Mouse (Mus musculus) cerebellum, adult 11-12 months (tissue): ENCODE results near the gene Smad1.

ENCODE experiments used
- DNase-seq: peaks from one replicate; pipeline ENCODE4 v3.0.0; 2022

Smad1 gene

GRCm38 (mm10) chr8:79381771-79382170 is 17.5 kb downstream of the Smad1 start:
- no peak for DNase-seq

- no peak for DNase-seq
These were observed 18.9 kb downstream of the Smad1 start for GRCm38 (mm10) chr8:79380386-79380785.

- DNase-seq: no peak
These were observed 19.3 kb downstream of the Smad1 start for GRCm38 (mm10) chr8:79379971-79380370.

DNA sequence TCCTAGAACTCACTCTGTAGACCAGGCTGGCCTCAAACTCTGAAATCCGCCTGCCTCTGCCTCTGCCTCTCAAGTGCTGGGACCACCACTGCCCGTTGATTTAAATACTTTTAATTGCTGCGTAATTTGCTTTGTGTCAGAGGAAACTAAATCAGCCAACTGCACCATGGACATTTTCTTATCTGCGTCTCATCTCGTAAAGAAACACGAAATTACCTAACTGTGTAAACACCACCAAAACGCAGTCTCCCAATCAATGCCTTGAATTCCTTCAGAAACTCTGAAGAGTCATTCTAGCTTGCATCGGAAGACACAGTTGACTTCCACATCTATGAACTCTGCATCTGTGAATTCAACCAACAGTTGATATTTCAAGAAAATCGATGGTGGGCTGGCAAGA is 22.7 kb downstream of the Smad1 start:
- no peak for DNase-seq

- DNase-seq: no peak
These were observed 23.6 kb downstream of the Smad1 start for GRCm38 (mm10) chr8:79375775-79376123.

DNA sequence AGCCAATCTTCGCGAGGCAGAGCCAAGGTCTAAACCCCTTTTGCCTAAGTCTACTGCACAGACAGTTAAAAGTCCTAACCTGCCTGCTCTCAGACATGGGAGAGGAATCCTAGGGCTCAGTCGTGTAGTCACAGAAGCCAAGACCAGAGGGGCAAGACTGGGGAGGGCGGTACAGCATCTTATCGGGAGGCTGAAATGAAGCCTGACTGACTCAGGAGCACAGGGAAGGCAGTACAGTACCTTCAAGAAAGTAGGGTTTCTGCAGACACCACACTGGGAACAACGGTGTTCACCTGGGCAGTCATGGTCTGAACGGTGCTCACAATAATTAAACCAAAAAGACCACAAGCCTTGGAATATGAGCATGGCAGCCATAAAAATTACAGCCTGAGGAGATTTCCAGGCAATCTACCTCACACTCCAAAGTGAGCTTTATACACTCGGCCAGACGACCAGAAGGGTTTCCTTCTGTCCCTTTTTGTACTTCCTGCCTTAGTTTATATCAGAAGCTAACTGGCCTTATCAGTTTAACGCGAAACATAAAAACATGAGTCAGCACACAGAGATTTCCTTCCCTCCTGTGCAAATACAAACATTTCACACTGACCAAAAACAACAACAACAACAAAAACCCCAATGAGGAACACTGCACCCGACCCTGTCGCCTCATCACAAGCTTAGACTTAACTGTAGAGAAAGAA is 24.1 kb downstream of the Smad1 start:
- DNase-seq: no peak

DNA sequence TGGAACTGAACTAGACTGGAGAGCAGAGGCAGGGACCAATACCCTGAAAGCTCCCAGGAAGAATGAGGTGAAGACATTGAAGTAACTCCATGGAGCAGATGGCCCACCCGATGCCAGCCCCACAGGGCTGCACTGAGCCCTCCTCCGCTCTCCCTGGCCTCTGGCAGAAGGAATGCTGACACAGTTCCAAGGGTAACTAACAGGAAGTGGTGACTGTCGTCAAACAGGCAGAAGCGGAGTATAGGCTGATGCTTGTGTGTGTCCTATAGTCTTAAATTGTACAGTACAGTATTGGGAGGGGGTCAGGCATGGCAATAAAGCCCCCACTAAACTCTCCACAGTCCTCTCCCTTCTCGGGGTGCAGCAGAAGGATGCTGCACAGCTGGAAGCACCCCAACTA is 24.9 kb downstream of the Smad1 start:
- peak; percentile 40 for DNase-seq

GRCm38 (mm10) chr8:79373563-79373962 is 25.8 kb downstream of the Smad1 start:
- peak; percentile 42 for DNase-seq

DNA sequence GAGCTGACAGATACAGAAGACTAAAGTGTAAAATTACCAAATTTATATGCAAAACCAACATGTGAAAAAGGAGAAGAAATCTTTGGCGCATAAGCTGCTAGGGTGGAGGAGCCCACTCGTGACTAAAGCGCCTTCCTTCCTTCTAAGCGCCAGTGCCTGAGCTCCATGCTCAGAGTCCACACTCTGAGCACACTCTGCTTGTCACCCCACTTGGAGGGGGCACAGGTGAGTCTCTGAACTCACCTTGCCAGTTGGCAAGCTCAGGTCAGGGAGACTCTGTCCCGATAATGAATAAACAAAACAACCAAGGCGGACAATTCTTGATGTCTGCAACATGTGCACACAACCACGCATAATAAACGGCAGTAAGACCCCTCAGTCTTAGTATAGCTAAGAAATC is 26.4 kb downstream of the Smad1 start:
- DNase-seq: no peak

DNA sequence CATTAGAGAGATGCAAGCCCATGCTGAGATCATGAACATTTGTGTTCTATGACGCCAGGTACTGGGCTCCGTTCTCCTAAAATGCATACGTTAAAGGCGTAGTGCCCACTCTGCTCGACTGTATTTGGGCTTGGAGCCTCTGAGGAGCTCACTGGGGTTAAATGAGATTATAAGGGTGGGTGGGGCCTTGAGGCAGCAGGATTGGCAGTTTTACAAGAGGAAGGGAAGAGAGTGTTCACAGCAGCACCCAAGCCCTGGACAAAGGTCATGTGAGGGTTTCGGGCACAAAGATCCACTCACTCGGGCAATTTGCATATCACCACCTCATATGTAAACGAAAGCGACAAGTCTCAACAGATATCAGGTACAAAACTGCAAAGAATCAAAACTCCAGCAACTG is 26.8 kb downstream of the Smad1 start:
- DNase-seq: no peak

GRCm38 (mm10) chr8:79372084-79372483 is 27.2 kb downstream of the Smad1 start:
- DNase-seq: no peak

GRCm38 (mm10) chr8:79370646-79371290 is 28.6 kb downstream of the Smad1 start:
- no peak for DNase-seq

GRCm38 (mm10) chr8:79369163-79369562 is 30.2 kb downstream of the Smad1 start:
- no peak for DNase-seq

DNA sequence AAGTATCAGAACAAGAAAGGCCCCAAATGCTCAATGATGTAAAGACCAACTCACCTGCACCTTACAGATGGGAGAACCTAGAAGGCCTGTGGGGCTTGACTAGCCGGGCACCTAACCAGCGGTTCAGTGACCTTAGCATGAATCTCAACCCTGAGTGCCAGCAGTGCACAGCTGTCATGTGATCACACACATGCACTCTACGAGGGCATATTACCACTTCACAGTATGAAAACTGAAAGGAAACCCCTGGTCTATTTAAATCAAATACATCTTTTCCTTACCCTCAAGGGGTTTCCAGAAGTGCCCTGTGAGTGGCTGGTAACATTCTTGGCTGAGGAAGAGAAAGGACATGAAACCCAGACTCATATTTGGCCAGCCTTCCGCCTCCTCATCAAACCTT is 31.4 kb downstream of the Smad1 start:
- DNase-seq: no peak

GRCm38 (mm10) chr8:79367350-79367749 is 32.0 kb downstream of the Smad1 start:
- no peak for DNase-seq

DNA sequence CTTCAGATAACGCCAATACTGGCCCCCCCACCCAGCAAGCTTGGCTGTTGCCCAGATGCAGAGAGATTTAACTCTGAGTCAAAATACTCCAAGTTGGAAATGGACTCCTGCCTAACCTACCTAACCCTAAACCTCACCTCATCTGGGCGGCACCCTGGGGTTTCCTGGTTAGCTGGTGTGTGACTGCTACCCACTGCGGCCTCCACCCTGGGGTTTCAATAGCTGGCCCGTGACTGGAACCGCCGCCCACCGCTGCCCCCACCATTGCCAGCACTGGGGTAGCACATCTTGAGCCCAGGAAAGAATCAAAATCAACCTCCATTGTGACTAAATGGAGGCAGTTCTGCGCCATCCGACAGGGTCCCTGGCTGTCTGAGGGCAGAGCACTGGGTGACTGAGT is 33.1 kb downstream of the Smad1 start:
- no peak for DNase-seq

GRCm38 (mm10) chr8:79365707-79366106 is 33.6 kb downstream of the Smad1 start:
- peak; percentile 61 for DNase-seq

DNA sequence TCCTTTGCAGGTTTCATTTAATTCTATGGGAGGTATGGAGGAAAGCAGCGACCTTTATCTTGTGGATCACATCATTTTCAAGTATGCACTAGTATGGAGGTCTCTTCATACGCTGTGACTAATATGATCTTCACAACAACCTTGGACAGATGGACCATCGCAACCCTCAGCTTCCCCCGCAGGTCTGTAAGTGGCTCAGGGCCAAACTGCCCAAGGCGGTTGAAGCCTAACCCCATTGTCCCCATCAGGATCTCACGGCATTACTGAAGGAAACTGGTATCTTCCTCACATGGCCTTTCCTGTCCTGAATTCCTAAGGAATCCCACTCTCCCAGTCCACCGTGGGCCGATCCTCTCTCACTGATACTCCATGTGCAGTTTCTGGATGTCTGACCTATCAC is 34.5 kb downstream of the Smad1 start:
- no peak for DNase-seq

DNA sequence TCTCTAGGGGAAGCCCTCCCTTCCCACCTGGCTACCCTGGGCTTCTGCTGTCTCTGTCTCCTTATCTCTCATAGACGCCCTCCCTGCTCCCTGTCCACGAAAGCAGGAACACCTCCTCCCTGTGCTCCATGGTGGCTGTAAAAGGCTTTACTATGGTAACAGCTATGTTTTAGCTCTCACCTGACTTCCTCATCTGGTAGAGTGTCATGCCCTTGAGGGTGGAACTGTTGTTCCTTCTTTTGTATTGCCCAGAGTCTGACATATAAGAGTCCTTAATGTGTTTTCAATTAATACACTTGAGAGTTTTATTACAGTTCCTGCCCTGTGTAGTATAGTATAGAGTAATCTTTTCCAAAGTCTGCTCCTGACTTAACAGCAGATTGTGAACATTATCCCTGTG is 36.9 kb downstream of the Smad1 start:
- DNase-seq: no peak

GRCm38 (mm10) chr8:79360774-79361527 is 38.4 kb downstream of the Smad1 start:
- DNase-seq: no peak

- DNase-seq: peak; percentile 52
These were observed 39.0 kb downstream of the Smad1 start for GRCm38 (mm10) chr8:79360302-79360701.

- DNase-seq: no peak
These were observed 43.4 kb downstream of the Smad1 start for GRCm38 (mm10) chr8:79355721-79356434.

DNA sequence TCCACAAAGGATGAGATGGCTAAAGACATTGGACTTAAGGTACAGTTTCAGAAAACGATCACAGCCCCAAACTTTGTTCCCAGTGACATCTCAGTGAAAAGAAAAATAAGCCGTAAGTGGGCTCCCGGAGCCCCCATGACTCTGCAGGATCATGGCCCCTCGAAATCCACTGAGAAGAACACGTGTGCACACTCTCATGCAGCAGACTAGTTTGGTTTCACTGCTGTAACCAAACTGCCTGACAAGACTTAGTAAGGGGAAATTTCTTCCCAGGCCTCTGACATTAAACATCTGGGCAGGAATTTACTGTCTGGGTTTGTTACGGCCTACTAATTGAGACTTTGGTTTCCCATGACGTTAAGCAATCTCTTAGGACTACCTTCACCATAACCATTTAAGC is 45.3 kb downstream of the Smad1 start:
- DNase-seq: no peak

GRCm38 (mm10) chr8:79351916-79352315 is 47.4 kb downstream of the Smad1 start:
- DNase-seq: no peak
